Mouse (Mus musculus) spleen, adult 18-20 months (tissue): ENCODE data around the gene Ntm.

Experiments
- DNase-seq, 2 experiments: peaks; one replicate each; pipeline ENCODE4 v3.0.0; 2022; ENCODE audit warnings: mixed read lengths in 2 of 2

The Ntm gene

GRCm38 (mm10) chr9:29568571-29568970 lies 394.4 kb downstream of the Ntm start:
- DNase-seq: no peak

GRCm38 (mm10) chr9:29562419-29563071 lies 400.4 kb downstream of the Ntm start:
- DNase-seq: no peak

DNA sequence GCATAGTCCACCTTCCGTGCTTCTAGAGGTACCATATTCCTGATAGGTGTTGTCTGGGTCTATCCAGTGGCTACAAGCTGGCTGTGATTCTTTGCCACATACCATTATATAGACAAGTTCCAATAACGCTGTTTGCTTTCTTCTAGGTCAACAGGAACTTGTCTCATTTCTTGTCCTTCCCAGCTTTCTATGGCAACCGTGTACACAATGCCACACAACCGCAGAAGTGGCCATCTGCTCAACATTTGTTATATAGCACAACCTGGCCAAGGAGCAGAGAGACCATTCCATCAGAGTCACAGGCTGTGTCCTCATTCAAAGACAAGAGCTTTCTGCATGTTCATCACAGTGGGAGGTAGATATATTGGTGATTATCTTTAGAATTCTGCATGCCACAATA lies 404.0 kb downstream of the Ntm start:
- DNase-seq: no peak

GRCm38 (mm10) chr9:29550582-29550981 lies 412.4 kb downstream of the Ntm start:
- DNase-seq: no peak

GRCm38 (mm10) chr9:29550107-29550506 lies 412.8 kb downstream of the Ntm start:
- no peak for DNase-seq

DNA sequence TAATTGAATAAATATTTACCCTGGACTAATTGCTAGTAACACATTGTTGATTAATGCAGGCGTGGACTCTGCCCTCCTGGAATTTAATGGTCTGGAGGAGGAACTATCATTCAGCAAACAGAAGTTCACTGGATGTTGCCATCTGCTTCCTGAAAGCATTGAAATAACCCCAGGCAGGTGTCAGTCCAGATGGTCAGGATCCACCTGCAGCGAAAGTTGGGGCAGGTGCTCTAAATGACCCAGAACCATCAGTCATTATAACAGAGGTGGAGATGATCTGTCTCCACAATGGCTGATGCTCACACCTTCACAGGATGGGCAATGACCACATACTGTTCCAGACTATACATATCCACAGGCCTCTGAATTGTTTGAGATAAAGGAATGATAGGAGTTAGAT lies 426.5 kb downstream of the Ntm start:
- no peak for DNase-seq

GRCm38 (mm10) chr9:29534773-29535172 lies 428.2 kb downstream of the Ntm start:
- DNase-seq: no peak

- DNase-seq: no peak
Measured at GRCm38 (mm10) chr9:29534304-29534703, 428.6 kb downstream of the Ntm start.

DNA sequence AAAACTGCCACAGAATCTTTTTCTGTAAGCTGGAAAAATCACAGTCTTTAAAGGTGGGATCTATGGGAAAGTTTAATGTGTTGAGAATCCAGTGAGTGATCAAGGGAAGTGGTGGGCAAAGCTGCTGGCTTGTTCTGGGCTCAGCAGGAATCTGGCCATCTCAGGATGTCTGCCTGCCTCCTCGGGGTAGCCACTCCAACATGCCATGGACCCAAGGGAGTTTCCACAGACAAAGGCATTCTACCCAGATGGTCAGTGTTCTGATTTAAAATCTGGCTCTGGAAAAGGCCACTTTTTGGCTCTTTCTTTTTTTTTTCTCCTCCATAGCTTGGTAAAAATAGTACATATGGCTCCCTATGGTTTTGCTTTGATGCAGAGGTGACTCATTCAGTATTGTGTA lies 429.4 kb downstream of the Ntm start:
- DNase-seq: no peak

- no peak for DNase-seq
Measured at GRCm38 (mm10) chr9:29531147-29531917, 431.6 kb downstream of the Ntm start.

- no peak for DNase-seq
Measured at GRCm38 (mm10) chr9:29524109-29524508, 438.8 kb downstream of the Ntm start.

- DNase-seq: no peak
Measured at GRCm38 (mm10) chr9:29523221-29523620, 439.7 kb downstream of the Ntm start.

DNA sequence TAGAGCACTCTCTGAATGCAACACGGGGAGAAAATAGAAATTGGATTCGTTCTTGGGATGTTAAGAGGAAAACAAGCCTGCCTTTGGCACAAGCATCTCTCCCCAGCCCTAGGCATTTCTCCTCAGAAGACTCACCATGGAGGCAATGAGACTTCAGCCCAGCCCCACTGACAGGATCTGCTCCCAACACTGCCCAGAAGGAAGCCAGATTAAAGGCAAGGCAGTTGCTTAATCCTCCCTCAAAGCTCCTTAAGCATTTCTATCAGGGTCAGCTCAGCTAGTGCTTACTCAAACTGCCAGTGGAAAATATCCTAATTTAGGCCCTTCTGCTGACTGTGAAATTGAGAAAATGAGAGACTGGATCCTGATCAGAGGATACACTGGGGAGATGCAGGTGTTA lies 443.8 kb downstream of the Ntm start:
- no peak for DNase-seq

GRCm38 (mm10) chr9:29516688-29517087 lies 446.3 kb downstream of the Ntm start:
- no peak for DNase-seq

DNA sequence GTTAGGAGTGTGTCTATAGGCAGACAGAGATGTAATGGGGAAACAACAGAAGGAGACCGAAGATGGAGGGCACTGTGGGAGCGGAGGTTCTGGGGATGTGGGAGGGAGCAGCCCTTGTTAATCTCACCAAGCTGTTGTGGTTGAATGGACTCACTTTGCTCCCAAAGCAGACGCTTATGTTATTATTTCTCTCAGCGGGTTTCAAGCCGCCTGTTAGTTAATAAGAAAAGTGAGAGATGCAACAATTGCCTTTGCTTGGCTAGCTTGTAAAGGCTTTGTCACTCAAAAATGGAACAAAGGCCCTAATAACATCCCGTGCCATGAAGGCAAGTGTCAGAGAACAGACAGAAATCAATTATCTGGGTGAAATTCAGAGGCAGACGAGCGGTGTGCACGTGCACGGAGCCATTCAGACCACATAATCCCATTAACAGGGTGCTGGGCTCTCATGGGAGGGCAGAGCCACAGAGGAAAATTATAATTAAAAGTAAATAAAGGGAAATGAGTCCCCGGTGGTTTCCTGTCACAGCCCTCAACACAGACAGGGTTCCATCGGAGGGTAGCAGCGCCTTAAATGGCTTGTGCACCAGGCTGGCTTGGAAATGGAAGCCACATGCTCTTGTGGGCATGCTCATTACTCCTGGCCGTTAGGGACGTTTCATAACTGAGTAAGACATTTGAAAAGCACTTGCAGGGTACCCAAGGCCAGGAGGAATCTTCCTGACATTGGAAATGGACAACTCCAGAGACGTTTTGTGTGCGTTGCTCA lies 448.2 kb downstream of the Ntm start:
- DNase-seq: no peak

DNA sequence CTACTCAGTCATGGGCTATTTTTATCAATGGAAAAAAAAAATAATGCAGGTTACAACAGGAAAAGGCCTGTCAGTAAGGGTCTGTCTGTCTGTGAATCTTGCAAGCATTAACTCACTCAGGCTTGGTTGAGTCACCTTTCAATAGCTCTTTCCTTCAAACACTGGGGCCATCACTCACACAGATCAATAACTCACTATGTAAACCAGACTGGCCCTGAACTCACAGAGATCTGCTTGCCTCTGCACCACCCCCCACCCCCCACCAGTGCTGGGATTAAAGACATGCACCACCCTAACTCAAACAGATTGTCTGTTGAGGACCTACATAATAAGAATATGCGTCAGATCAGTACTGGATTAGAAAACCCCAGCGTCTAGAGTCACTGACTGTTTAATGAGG lies 466.9 kb downstream of the Ntm start:
- no peak for DNase-seq

- DNase-seq: no peak
Measured at GRCm38 (mm10) chr9:29482272-29482671, 480.7 kb downstream of the Ntm start.

GRCm38 (mm10) chr9:29479051-29479450 lies 483.9 kb downstream of the Ntm start:
- DNase-seq: no peak

DNA sequence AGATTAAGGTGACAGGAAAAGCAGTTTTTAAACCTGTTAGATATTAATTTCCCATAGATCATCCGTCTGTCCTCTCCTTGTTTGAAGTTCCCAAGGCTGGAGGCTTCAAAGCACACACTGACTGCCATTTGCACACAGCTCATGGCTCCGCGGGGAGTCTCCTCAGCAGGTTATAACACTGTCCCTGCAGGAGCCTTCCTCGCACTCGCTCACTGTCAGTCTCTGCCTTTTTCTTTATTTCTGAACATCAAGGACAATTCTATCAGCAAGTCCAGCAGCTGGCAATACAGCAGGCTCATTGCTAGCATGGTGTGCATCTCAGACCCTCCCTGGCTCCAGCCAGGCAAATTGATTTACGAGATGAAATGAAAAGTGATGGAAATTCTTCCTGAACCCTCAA lies 485.7 kb downstream of the Ntm start:
- DNase-seq: no peak

DNA sequence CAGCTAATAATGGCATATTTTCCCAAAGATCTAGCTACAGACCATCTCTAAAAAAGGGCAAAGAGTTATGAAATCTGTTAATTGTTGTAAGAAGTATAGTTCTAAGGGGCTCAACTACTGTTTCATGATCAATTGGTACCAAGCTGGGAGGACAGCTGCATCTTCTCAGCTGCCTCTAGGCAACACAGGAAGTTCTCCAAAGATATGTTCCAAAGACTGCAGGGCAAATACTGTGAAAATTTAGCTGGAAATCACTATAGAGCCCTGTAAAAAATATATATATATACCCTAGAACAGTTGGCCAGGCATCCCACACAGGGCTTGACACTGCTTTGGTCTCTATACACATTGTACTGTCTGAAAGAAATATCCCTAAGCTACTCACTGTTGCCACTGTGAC lies 489.5 kb downstream of the Ntm start:
- no peak for DNase-seq

- no peak for DNase-seq
Measured at GRCm38 (mm10) chr9:29472226-29472625, 490.7 kb downstream of the Ntm start.

- DNase-seq: no peak
Measured at GRCm38 (mm10) chr9:29464756-29465155, 498.2 kb downstream of the Ntm start.

- no peak for DNase-seq
Measured at GRCm38 (mm10) chr9:29462970-29463593, 499.9 kb downstream of the Ntm start.
